8 mouse cellular contexts compared by ENCODE assay signal in the genomic region with DNA sequence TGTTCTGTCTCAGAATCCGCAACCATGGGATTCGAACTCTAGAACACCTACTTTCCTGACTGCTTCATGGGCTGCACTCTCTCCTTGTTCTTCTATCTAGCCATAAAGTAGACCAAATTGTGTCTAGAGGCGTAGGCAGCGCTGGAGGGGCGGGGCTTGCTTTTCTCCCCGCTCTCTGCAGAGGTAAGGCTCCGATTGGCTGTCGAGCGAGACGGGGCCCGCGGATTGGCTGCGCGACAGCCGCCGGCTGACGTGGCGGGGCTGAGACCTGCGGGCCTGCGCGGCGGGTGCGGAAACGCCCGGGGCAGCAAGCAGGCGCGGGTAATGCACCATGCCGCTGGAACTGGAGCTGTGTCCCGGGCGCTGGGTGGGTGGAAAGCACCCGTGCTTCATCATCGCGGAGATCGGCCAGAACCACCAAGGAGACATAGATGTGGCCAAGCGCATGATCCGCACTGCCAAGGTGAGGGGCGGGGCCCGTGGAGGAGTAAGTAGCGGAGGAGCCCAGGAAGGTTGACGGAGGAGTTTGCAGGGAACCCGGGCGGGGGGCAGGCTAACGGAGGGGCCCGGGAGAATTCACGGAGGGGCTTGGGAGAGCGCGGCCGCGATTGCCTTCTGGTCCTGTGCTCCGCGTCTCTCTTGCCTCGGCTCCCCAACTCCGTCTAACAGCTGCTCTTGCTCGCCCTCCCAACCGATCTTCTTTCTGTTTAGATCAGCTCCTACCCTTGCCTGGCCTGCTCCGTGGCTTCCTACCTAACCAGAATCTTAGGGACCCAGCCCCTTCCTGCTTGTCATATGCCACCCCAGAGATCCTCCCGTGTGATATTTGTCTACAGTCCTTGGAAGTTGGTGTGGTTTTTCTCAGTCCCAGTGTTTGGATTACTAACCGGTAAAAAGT. TPM values are rescaled to one million over a fixed set of nuclear protein-coding genes. Genes with fewer than 3 reads are reported as not detected.
DNase-seq lines count a peak whose midpoint lies in the region; ATAC-seq and TF ChIP-seq lines count a peak whose summit lies in the region.

Nans (plus strand) TSS at position 221 of the 898 bp plus-strand sequence.

- peaks cover 26% of the 10 kb centered on the region for H3K36me3 ChIP-seq in embryonic facial prominence, embryonic 14.5 days (ENCODE audit: control insufficient read depth, insufficient read depth, low read length)
- no peaks in the 10 kb centered on the region for H3K36me3 ChIP-seq in heart, adult 2 months (ENCODE audit: control insufficient read depth, insufficient read depth, low read length)
- H3K36me3 ChIP-seq in limb, embryonic 13.5 days: peaks cover 27% of the 10 kb centered on the region
- H3K36me3 ChIP-seq in midbrain, embryonic 16.5 days (ENCODE audit: control insufficient read depth, insufficient read depth, low read length): peaks cover 5% of the 10 kb centered on the region; the same call in 1 of the 2 replicates

- no peaks in the 10 kb centered on the region for H3K4me1 ChIP-seq in embryonic facial prominence, embryonic 14.5 days (ENCODE audit: control insufficient read depth, insufficient read depth, low read length)
- peaks cover 9% of the 10 kb centered on the region for H3K4me1 ChIP-seq in heart, adult 2 months (ENCODE audit: control insufficient read depth, insufficient read depth, low read length)
- H3K4me1 ChIP-seq in limb, embryonic 13.5 days: peaks cover 16% of the 10 kb centered on the region
- peaks cover 5% of the 10 kb centered on the region for H3K4me1 ChIP-seq in midbrain, embryonic 16.5 days (ENCODE audit: control insufficient read depth, insufficient read depth, low read length)

- H3K27me3 ChIP-seq in embryonic facial prominence, embryonic 14.5 days (replicated peaks; ENCODE audit: control insufficient read depth, insufficient read depth, low read length): no peaks in the 10 kb centered on the region
- H3K27me3 ChIP-seq in heart, adult 2 months (ENCODE audit: control insufficient read depth, insufficient read depth, low read length): no peaks in the 10 kb centered on the region
- no peaks in the 10 kb centered on the region for H3K27me3 ChIP-seq in limb, embryonic 13.5 days
- no peaks in the 10 kb centered on the region for H3K27me3 ChIP-seq in midbrain, embryonic 16.5 days (ENCODE audit: control insufficient read depth, insufficient read depth, low read depth, low read length)

- no peak for TF ChIP-seq CTCF in heart, adult 2 months (IDR thresholded peaks at IDR 0.05)

- TF ChIP-seq EP300 in heart, adult 2 months (IDR thresholded peaks at IDR 0.05; ENCODE audit: insufficient read depth, low read depth, low read length): no peak

- peak within 1 kb of the TSS; percentile 86 for H3K27ac ChIP-seq in embryonic facial prominence, embryonic 14.5 days (replicated peaks; ENCODE audit: low read depth, low read length)
- peak within 1 kb of the TSS; percentile 74 for H3K27ac ChIP-seq in heart, adult 2 months
- H3K27ac ChIP-seq in limb, embryonic 13.5 days: peak within 1 kb of the TSS; percentile 35
- H3K27ac ChIP-seq in midbrain, embryonic 16.5 days (ENCODE audit: low read length): peak within 1 kb of the TSS; percentile 74

- ATAC-seq in embryonic facial prominence, embryonic 14.5 days (ENCODE audit: low read depth): peak; percentile 99
- ATAC-seq in limb, embryonic 13.5 days (ENCODE audit: low FRiP score, low read depth): peak; percentile 97
- peak; percentile 99 for ATAC-seq in midbrain, embryonic 16.5 days

- under 1% methylated on average over 42 of the region's 58 CpGs for WGBS in embryonic facial prominence, embryonic 14.5 days
- WGBS in heart, adult 2 months: under 1% methylated on average over 58 of the region's 58 CpGs
- WGBS in limb, embryonic 13.5 days: under 1% methylated on average over 57 of the region's 58 CpGs
- WGBS in midbrain, embryonic 16.5 days: under 1% methylated on average over 55 of the region's 58 CpGs

- H3K9me3 ChIP-seq in embryonic facial prominence, embryonic 14.5 days (ENCODE audit: control insufficient read depth, low read length): 0 out of 2 replicates have a peak, but pooled peaks cover 3% of the 10 kb centered on the region
- no peaks in the 10 kb centered on the region for H3K9me3 ChIP-seq in limb, embryonic 13.5 days
- no peaks in the 10 kb centered on the region for H3K9me3 ChIP-seq in midbrain, embryonic 16.5 days (replicated peaks; ENCODE audit: control insufficient read depth, low read length, poor library complexity, severe bottlenecking)

- no peaks in the 10 kb centered on the region for H3K79me2 ChIP-seq in heart, adult 2 months (replicated peaks; ENCODE audit: control insufficient read depth, insufficient read depth, low read length)

- peak; percentile 69 for TF ChIP-seq POLR2A in heart, adult 2 months (IDR thresholded peaks at IDR 0.05; ENCODE audit: insufficient read depth, low read depth, low read length)

- peak; percentile 95 for DNase-seq in 3T3-L1 (ENCODE audit: low read depth, low spot score)
- DNase-seq in adrenal gland, postnatal 4 days (ENCODE audit: low spot score in 2 of 2): peak; percentile 89 to 91
- peak; percentile 98 for DNase-seq in embryonic facial prominence, embryonic 14.5 days (ENCODE audit: low spot score)
- DNase-seq in heart, adult 2 months: peak; percentile 95 to 97
- DNase-seq in kidney, adult 8-10 months: peak; percentile 93 to 94
- DNase-seq in spleen, postnatal 10 days (ENCODE audit: low spot score in 2 of 2): peak; percentile 90 to 97

- H3K4me3 ChIP-seq in embryonic facial prominence, embryonic 14.5 days (ENCODE audit: low read depth, low read length): peak within 1 kb of the TSS; percentile 84
- peak within 1 kb of the TSS; percentile 86 for H3K4me3 ChIP-seq in heart, adult 2 months
- peak within 1 kb of the TSS; percentile 79 for H3K4me3 ChIP-seq in limb, embryonic 13.5 days
- H3K4me3 ChIP-seq in midbrain, embryonic 16.5 days (ENCODE audit: low read depth, low read length): peak within 1 kb of the TSS; percentile 84

- peak within 1 kb of the TSS; percentile 74 for H3K4me2 ChIP-seq in embryonic facial prominence, embryonic 14.5 days (ENCODE audit: low read depth, low read length)
- peak within 1 kb of the TSS; percentile 72 for H3K4me2 ChIP-seq in limb, embryonic 13.5 days (replicated peaks)
- peak within 1 kb of the TSS; percentile 91 for H3K4me2 ChIP-seq in midbrain, embryonic 16.5 days (ENCODE audit: low read length)

- intact Hi-C loops in heart, adult 2 months (cut with DNase I): no loop called here

- peak within 1 kb of the TSS; percentile 86 for H3K9ac ChIP-seq in embryonic facial prominence, embryonic 14.5 days (ENCODE audit: low read depth, low read length)
- peak within 1 kb of the TSS; percentile 85 for H3K9ac ChIP-seq in heart, adult 2 months (ENCODE audit: low read depth, low read length)
- H3K9ac ChIP-seq in limb, embryonic 13.5 days: peak within 1 kb of the TSS; percentile 89
- H3K9ac ChIP-seq in midbrain, embryonic 16.5 days (ENCODE audit: low read depth, low read length): peak within 1 kb of the TSS; percentile 83

RNA-seq across cellular contexts. Expression of gene Nans, which starts in this region (rescaled TPM):
- total RNA-seq in adrenal gland, postnatal 4 days (2021): 10 to 100 TPM; 51.0 to 51.3 TPM
- 75.3 and 79.9 TPM in 2 replicates for polyA plus RNA-seq in embryonic facial prominence, embryonic 14.5 days (2014; fragmentation: Nextera tagmentation; extraction: Ambion mirVana)
- total RNA-seq in heart, adult 2 months (2021): 10 to 100 TPM; 11.3 to 16.4 TPM
- 12.0 and 17.3 TPM in 2 replicates for polyA plus RNA-seq in heart, adult 2 months (2012; rRNA removed)
- polyA plus RNA-seq in limb, embryonic 13.5 days (2015; fragmentation: Nextera tagmentation; extraction: Ambion mirVana): 102 and 105 TPM in 2 replicates
- 66.9 and 71.7 TPM in 2 replicates for polyA plus RNA-seq in midbrain, embryonic 16.5 days (2015; fragmentation: Nextera tagmentation; extraction: Ambion mirVana)

Comparison
In these comparisons a context has a peak if more than half of its experiments do, and no peak if none do; other contexts are left out.
1. Peak in every context shown above with its lines: DNase-seq, ATAC-seq, H3K4me3 ChIP-seq and H3K27ac ChIP-seq.
2. H3K27ac ChIP-seq: peak in every context shown above with its lines; median percentile 86 in embryonic facial prominence, embryonic 14.5 days; 74 in heart, adult 2 months; 74 in midbrain, embryonic 16.5 days; 35 in limb, embryonic 13.5 days.